20 mouse cellular contexts compared by ENCODE assay signal in the genomic region with DNA sequence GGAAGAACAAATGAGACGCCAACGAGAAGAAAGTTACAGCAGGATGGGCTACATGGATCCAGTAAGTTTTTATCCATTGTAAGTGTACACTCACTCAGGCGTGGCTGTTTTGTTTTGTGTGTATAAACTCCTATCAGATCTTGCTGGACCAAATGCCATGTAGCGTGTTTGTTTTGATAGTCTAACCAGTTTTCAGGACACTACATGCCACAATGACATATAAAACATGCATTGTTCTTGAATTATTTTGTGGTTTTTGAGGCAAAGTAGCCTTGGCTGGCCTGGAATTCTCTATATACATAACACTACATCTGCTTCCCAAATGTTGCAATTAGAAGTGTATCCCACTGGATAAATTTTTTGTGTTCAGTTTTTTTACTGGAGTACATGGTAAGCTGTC. TPM values are rescaled to one million over a fixed set of nuclear protein-coding genes. Genes with fewer than 3 reads are reported as not detected.
DNase-seq lines count a peak whose midpoint lies in the region; ATAC-seq lines count a peak whose summit lies in the region.
"Had no signal": no experiment of that assay in that cellular context is flagged by ENCODE, and none has a peak within 500 bp of the region (broad histone marks: within the 10 kb centered on the region; RNA-seq: fewer than 3 reads in every experiment).

No protein-coding gene starts in this region.

- no peak overlapping the region for H3K27ac ChIP-seq in forebrain, embryonic 15.5 days (replicated peaks)
- H3K27ac ChIP-seq in forebrain, embryonic 11.5 days (ENCODE audit: low read depth, low read length) = no peak overlapping the region
- no peak overlapping the region for H3K27ac ChIP-seq in midbrain, embryonic 13.5 days
- no peak overlapping the region for H3K27ac ChIP-seq in midbrain, embryonic 16.5 days (ENCODE audit: low read length)
- H3K27ac ChIP-seq: heart, embryonic 10.5 days; heart, embryonic 15.5 days; hindbrain, embryonic 12.5 days; left cerebral cortex, adult 2 months; liver, embryonic 14.5 days; macrophage had no signal

- H3K4me1 ChIP-seq in forebrain, embryonic 15.5 days = peaks cover 48% of the 10 kb centered on the region
- H3K4me1 ChIP-seq in forebrain, embryonic 11.5 days (replicated peaks; ENCODE audit: control insufficient read depth, insufficient read depth, low read length) = peaks cover 9% of the 10 kb centered on the region; the same call in 1 of the 2 replicates
- peaks cover 45% of the 10 kb centered on the region for H3K4me1 ChIP-seq in midbrain, embryonic 13.5 days (replicated peaks)
- peaks cover 35% of the 10 kb centered on the region for H3K4me1 ChIP-seq in midbrain, embryonic 16.5 days (ENCODE audit: control insufficient read depth, insufficient read depth, low read length)

- no peak for ATAC-seq in forebrain, embryonic 15.5 days (replicated peaks)
- no peak for ATAC-seq in forebrain, embryonic 11.5 days (replicated peaks; ENCODE audit: low FRiP score)
- ATAC-seq in midbrain, embryonic 13.5 days = no peak
- no peak for ATAC-seq in midbrain, embryonic 16.5 days
- ATAC-seq: activated CD4-positive, CD25-positive, alpha-beta regulatory T cell, adult 4 months; inflammation-experienced regulatory T-cells, adult 6 months had no signal

- H3K4me2 ChIP-seq in forebrain, embryonic 15.5 days (replicated peaks) = no peak overlapping the region
- H3K4me2 ChIP-seq in forebrain, embryonic 11.5 days (ENCODE audit: low read depth, low read length, severe bottlenecking) = no peak overlapping the region
- no peak overlapping the region for H3K4me2 ChIP-seq in midbrain, embryonic 13.5 days (replicated peaks)
- H3K4me2 ChIP-seq in midbrain, embryonic 16.5 days (ENCODE audit: low read length) = no peak overlapping the region
- H3K4me2 ChIP-seq: heart, embryonic 15.5 days; hindbrain, embryonic 12.5 days had no signal

- H3K27me3 ChIP-seq in forebrain, embryonic 15.5 days = no peaks in the 10 kb centered on the region
- H3K27me3 ChIP-seq in forebrain, embryonic 11.5 days (ENCODE audit: control insufficient read depth, insufficient read depth, low read length) = no peaks in the 10 kb centered on the region
- no peaks in the 10 kb centered on the region for H3K27me3 ChIP-seq in midbrain, embryonic 13.5 days
- H3K27me3 ChIP-seq in midbrain, embryonic 16.5 days (ENCODE audit: control insufficient read depth, insufficient read depth, low read depth, low read length) = no peaks in the 10 kb centered on the region
- H3K27me3 ChIP-seq: heart, embryonic 15.5 days; hindbrain, embryonic 12.5 days had no signal

- 0 out of 2 replicates have a peak overlapping the region, but pooled peaks have one; percentile 8 for H3K4me3 ChIP-seq in forebrain, embryonic 15.5 days
- no peak overlapping the region for H3K4me3 ChIP-seq in forebrain, embryonic 11.5 days (ENCODE audit: low read depth, low read length)
- H3K4me3 ChIP-seq in midbrain, embryonic 13.5 days (replicated peaks) = 0 out of 2 replicates have a peak overlapping the region, but pooled peaks have one; percentile 0
- no peak overlapping the region for H3K4me3 ChIP-seq in midbrain, embryonic 16.5 days (ENCODE audit: low read depth, low read length)
- H3K4me3 ChIP-seq: heart, embryonic 10.5 days; heart, embryonic 15.5 days; hindbrain, embryonic 12.5 days; left cerebral cortex, adult 2 months had no signal

- H3K9ac ChIP-seq in forebrain, embryonic 15.5 days (replicated peaks) = no peak overlapping the region
- no peak overlapping the region for H3K9ac ChIP-seq in forebrain, embryonic 11.5 days (ENCODE audit: low read length)
- no peak overlapping the region for H3K9ac ChIP-seq in midbrain, embryonic 13.5 days (replicated peaks)
- H3K9ac ChIP-seq in midbrain, embryonic 16.5 days (ENCODE audit: low read depth, low read length) = no peak overlapping the region
- H3K9ac ChIP-seq: heart, embryonic 15.5 days; hindbrain, embryonic 12.5 days; liver, embryonic 14.5 days had no signal

- WGBS in forebrain, embryonic 15.5 days = 94% methylated on average over 4 of the region's 4 CpGs
- 96% methylated on average over 4 of the region's 4 CpGs for WGBS in forebrain, embryonic 11.5 days
- WGBS in midbrain, embryonic 13.5 days = 90% methylated on average over 4 of the region's 4 CpGs
- 88% methylated on average over 4 of the region's 4 CpGs for WGBS in midbrain, embryonic 16.5 days

- peaks cover 72% of the 10 kb centered on the region for H3K36me3 ChIP-seq in forebrain, embryonic 15.5 days
- H3K36me3 ChIP-seq in forebrain, embryonic 11.5 days (ENCODE audit: control insufficient read depth, insufficient read depth, low read length) = peaks cover 32% of the 10 kb centered on the region
- peaks cover 68% of the 10 kb centered on the region for H3K36me3 ChIP-seq in midbrain, embryonic 13.5 days
- H3K36me3 ChIP-seq in midbrain, embryonic 16.5 days (ENCODE audit: control insufficient read depth, insufficient read depth, low read length) = peaks cover 40% of the 10 kb centered on the region

- no peak for DNase-seq in forebrain, embryonic 11.5 days (ENCODE audit: low spot score)
- peak; percentile 28 for DNase-seq in induced T-regulatory cell, adult 2 months (ENCODE audit: low read depth)
- DNase-seq in layer of hippocampus, postnatal 14 days (ENCODE audit: low spot score in 2 of 2) = no peak
- DNase-seq in left cerebral cortex, postnatal 10 days (ENCODE audit: extremely low spot score in 1 of 2, low spot score in 2 of 2) = no peak
- DNase-seq: adrenal gland, adult 8-10 months; cerebellum, adult 8-10 months; layer of hippocampus, adult 9-11 months; lung, adult 2 months; right cerebral cortex, adult 18-20 months had no signal

- H3K9me3 ChIP-seq in forebrain, embryonic 15.5 days = no peaks in the 10 kb centered on the region
- H3K9me3 ChIP-seq in forebrain, embryonic 11.5 days (ENCODE audit: control insufficient read depth, low read length) = no peaks in the 10 kb centered on the region
- H3K9me3 ChIP-seq in midbrain, embryonic 13.5 days = no peaks in the 10 kb centered on the region
- no peaks in the 10 kb centered on the region for H3K9me3 ChIP-seq in midbrain, embryonic 16.5 days (replicated peaks; ENCODE audit: control insufficient read depth, low read length, poor library complexity, severe bottlenecking)
- H3K9me3 ChIP-seq: heart, embryonic 10.5 days; heart, embryonic 15.5 days; hindbrain, embryonic 12.5 days had no signal

- intact Hi-C loops in left cerebral cortex, postnatal 10 days (cut with DNase I) = loop anchor here (1.0 kb wide), 1 partner anchor 7 kb away; no protein-coding TSS in a partner anchor

RNA-seq across cellular contexts. Expression of a gene that starts 5.7 kb away (rescaled TPM):
- 98.9 and 102 TPM in 2 replicates for polyA plus RNA-seq in forebrain, embryonic 15.5 days (2015; fragmentation: Nextera tagmentation; extraction: Ambion mirVana)
- polyA plus RNA-seq in forebrain, embryonic 11.5 days (2014; fragmentation: Nextera tagmentation; extraction: Ambion mirVana) = 170 and 185 TPM in 2 replicates
- 98.6 and 102 TPM in 2 replicates for polyA plus RNA-seq in midbrain, embryonic 13.5 days (2015; fragmentation: Nextera tagmentation; extraction: Ambion mirVana)
- 56.4 and 63.4 TPM in 2 replicates for polyA plus RNA-seq in midbrain, embryonic 16.5 days (2015; fragmentation: Nextera tagmentation; extraction: Ambion mirVana)
- total RNA-seq in layer of hippocampus, postnatal 14 days (2021) = 100 to 1,000 TPM; 303 to 304 TPM
- total RNA-seq in left cerebral cortex, postnatal 10 days (2021) = 100 to 1,000 TPM; 283 to 303 TPM

RNA-seq across cellular contexts. Expression of a gene that starts 34.1 kb away (rescaled TPM):
- 28.3 and 31.3 TPM in 2 replicates for polyA plus RNA-seq in forebrain, embryonic 15.5 days (2015; fragmentation: Nextera tagmentation; extraction: Ambion mirVana)
- 36.8 and 37.3 TPM in 2 replicates for polyA plus RNA-seq in forebrain, embryonic 11.5 days (2014; fragmentation: Nextera tagmentation; extraction: Ambion mirVana)
- polyA plus RNA-seq in midbrain, embryonic 13.5 days (2015; fragmentation: Nextera tagmentation; extraction: Ambion mirVana) = 22.6 and 22.8 TPM in 2 replicates
- polyA plus RNA-seq in midbrain, embryonic 16.5 days (2015; fragmentation: Nextera tagmentation; extraction: Ambion mirVana) = 31.5 and 32.5 TPM in 2 replicates
- 10 to 100 TPM; 10.3 to 10.6 TPM for total RNA-seq in layer of hippocampus, postnatal 14 days (2021)
- 10 to 100 TPM; 12.6 to 12.8 TPM for total RNA-seq in left cerebral cortex, postnatal 10 days (2021)

RNA-seq across cellular contexts. Expression of a gene that starts 50.4 kb away (rescaled TPM):
- polyA plus RNA-seq in forebrain, embryonic 15.5 days (2015; fragmentation: Nextera tagmentation; extraction: Ambion mirVana) = 32.6 and 35.0 TPM in 2 replicates
- polyA plus RNA-seq in forebrain, embryonic 11.5 days (2014; fragmentation: Nextera tagmentation; extraction: Ambion mirVana) = 24.9 and 28.8 TPM in 2 replicates
- polyA plus RNA-seq in midbrain, embryonic 13.5 days (2015; fragmentation: Nextera tagmentation; extraction: Ambion mirVana) = 33.9 and 34.5 TPM in 2 replicates
- 41.0 and 44.3 TPM in 2 replicates for polyA plus RNA-seq in midbrain, embryonic 16.5 days (2015; fragmentation: Nextera tagmentation; extraction: Ambion mirVana)
- 10 to 100 TPM; 31.0 to 31.6 TPM for total RNA-seq in layer of hippocampus, postnatal 14 days (2021)
- 10 to 100 TPM; 32.8 to 35.7 TPM for total RNA-seq in left cerebral cortex, postnatal 10 days (2021)

RNA-seq across cellular contexts. Expression of a gene that starts 58.9 kb away (rescaled TPM):
- 26.3 and 31.3 TPM in 2 replicates for polyA plus RNA-seq in forebrain, embryonic 15.5 days (2015; fragmentation: Nextera tagmentation; extraction: Ambion mirVana)
- polyA plus RNA-seq in forebrain, embryonic 11.5 days (2014; fragmentation: Nextera tagmentation; extraction: Ambion mirVana) = 31.9 and 40.5 TPM in 2 replicates
- 31.0 and 37.5 TPM in 2 replicates for polyA plus RNA-seq in midbrain, embryonic 13.5 days (2015; fragmentation: Nextera tagmentation; extraction: Ambion mirVana)
- polyA plus RNA-seq in midbrain, embryonic 16.5 days (2015; fragmentation: Nextera tagmentation; extraction: Ambion mirVana) = 27.8 and 28.5 TPM in 2 replicates
- total RNA-seq in layer of hippocampus, postnatal 14 days (2021) = 10 to 100 TPM; 46.0 to 49.0 TPM
- 10 to 100 TPM; 48.7 to 52.7 TPM for total RNA-seq in left cerebral cortex, postnatal 10 days (2021)

Comparison
In these comparisons a context has a peak if more than half of its experiments do, and no peak if none do; other contexts are left out.
1. H3K4me3 ChIP-seq: peak in forebrain, embryonic 15.5 days (single experiment) and midbrain, embryonic 13.5 days (single experiment); none in forebrain, embryonic 11.5 days (single experiment) and midbrain, embryonic 16.5 days (single experiment).